Mouse (Mus musculus): ENCODE results near the gene Tmem221.

GRCm38 (mm10) chr8:71591017-71591416 is 32.3 kb upstream of the Tmem221 start:
- no peak for TF ChIP-seq POLR2A (IDR thresholded peaks at IDR 0.05; ENCODE audit: borderline replicate concordance, low read depth, low read length)
- no peak for TF ChIP-seq CTCF (IDR thresholded peaks at IDR 0.05; ENCODE audit: low read depth, low read length)
